Mouse (Mus musculus) bone marrow, adult 2 months (tissue): ENCODE results near the gene Lmtk2. TPM values are rescaled to one million over a fixed set of nuclear protein-coding genes. Genes with fewer than 3 reads are reported as not detected.

ENCODE experiments used
- H3K27ac ChIP-seq: fragments of 200-500 bp; 2 replicates; pipeline ENCODE4 v1.5.1; 2012; ENCODE audit warnings: low read depth, mild to moderate bottlenecking, control low read depth, inconsistent platforms, low read length; ENCODE audit not compliant: control insufficient read depth, poor library complexity, insufficient read depth
- H3K4me1 ChIP-seq: fragments of 200-500 bp; 2 replicates; pipeline ENCODE4 v1.6.1; 2011; ENCODE audit warnings: low read length; ENCODE audit not compliant: control insufficient read depth, insufficient read depth
- H3K4me3 ChIP-seq: fragments of 200-500 bp; replicated peaks from 2 replicates; pipeline ENCODE3; 2011; ENCODE audit warnings: mild to moderate bottlenecking, low read depth, low read length, control low read depth; ENCODE audit not compliant: control insufficient read depth
- CTCF ChIP-seq: fragments of 200-500 bp; IDR thresholded peaks from 2 replicates; pipeline ENCODE4 v1.5.1; 2011; ENCODE audit warnings: low read length, control low read depth; ENCODE audit not compliant: control insufficient read depth, insufficient read depth
- POLR2A ChIP-seq: fragments of 200-500 bp; IDR thresholded peaks from 2 replicates; pipeline ENCODE4 v1.6.1; 2011; ENCODE audit warnings: low read depth, mild to moderate bottlenecking, control low read depth, low read length, borderline replicate concordance; ENCODE audit not compliant: control insufficient read depth
- WGBS: fragments of 180-500 bp; shearing (Covaris S2); methylation state at CpG from one replicate; pipeline ENCODE4 v1.1.7; 2018; 5-methylcytosine and 5-hydroxymethylcytosine counted together
- polyA plus RNA-seq: library from polyadenylated mRNA; stranded (reverse); fragments of >200 nt; gene quantifications from 2 replicates; pipeline ENCODE4 v1.2.4, GENCODE M21; 2011; ENCODE audit warnings: low replicate concordance; ENCODE audit not compliant: missing spikeins, insufficient read depth, insufficient read length

Lmtk2 gene
- polyA plus RNA-seq, 1 experiment, result 5.5 TPM

DNA sequence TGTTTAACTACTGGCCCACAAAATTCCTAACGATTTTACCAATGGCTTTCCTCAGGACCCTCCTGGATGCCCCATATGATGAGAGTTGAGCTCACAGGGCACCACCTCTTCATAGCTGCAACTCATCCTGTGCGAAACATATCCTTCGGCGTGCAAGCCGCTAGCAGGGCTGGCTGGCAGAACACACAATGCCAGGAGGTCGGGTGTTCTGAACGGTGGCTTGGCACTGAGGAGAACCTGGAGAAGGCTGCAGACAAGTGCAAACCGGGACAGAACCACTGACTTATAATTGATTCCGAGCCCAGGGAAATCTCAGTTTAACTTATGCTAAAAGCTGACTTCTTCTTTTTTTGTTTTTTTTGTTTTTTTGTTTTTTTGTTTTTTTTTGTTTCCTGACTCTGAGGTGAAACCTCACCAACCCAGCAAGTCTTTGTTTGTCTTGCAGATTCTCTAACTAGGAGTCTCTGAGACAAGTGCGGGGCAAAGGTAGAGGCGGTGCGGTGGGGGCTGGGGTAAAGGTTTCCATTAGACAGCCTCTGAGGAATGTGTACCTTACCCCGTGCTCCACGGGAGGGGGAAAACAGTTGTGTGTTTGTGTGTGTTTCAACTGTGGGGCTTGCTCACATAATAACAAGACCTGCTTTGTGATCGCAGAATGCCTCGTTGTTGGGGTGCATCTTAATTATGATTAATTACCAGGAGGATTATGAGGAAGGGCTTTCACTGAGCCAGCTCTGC is 2.2 kb upstream of the Lmtk2 start:
- Histone ChIP-seq H3K4me3 (no peak overlapping the region), H3K27ac (no peak overlapping the region), H3K4me1 (no peaks in the 10 kb centered on the region; the same call in 1 of the 2 replicates)
- TF ChIP-seq POLR2A, result no peak
- no peak for TF ChIP-seq CTCF
- 67% methylated on average over 16 of the region's 16 CpGs for WGBS

DNA sequence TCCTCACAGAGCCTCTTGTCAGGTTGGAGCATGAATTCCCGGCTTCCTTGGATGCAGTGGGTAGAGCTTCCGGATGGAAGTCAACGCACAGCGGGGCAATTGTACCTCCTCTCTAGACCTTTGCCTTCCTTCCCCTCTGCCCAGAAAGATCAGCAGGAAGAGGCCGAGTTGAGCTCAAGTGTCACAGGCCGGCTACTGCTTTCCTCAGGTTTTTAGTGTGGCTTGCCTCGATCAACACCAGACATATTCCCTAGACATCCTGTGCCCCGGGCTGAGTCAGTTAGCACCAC is 1.7 kb upstream of the Lmtk2 start:
- TF ChIP-seq CTCF (no peak), POLR2A (no peak)
- 38% methylated on average over 8 of the region's 8 CpGs for WGBS
- H3K4me1 ChIP-seq, result peaks cover 3% of the 10 kb centered on the region; the same call in 1 of the 2 replicates
- no peak overlapping the region for H3K27ac ChIP-seq
- no peak overlapping the region for H3K4me3 ChIP-seq

DNA sequence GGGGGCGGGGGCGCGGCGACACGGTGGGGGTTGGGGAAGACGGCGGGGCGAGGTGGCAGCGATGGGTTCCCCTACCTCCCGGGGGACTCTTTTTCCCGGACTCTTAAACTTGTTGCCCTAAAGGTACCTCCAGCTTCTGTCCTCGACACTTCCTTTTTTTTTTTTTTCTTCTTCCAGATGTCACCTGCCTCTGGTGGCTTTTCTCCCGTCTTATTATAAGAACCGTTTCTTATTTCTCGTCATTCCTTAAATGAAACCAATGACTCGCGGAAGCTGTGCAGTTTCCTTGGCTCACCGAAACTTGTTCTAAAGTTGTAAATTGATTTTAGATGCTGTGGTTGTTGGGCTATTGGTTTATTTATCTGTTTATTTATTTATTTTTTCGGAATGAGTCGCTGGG is 712 bp downstream of the Lmtk2 start:
- peaks cover 4% of the 10 kb centered on the region; the same call in 1 of the 2 replicates for H3K4me1 ChIP-seq
- no peak overlapping the region for H3K27ac ChIP-seq
- TF ChIP-seq POLR2A (no peak), CTCF (no peak)
- under 1% methylated on average over 20 of the region's 20 CpGs for WGBS
- H3K4me3 ChIP-seq, result peak overlapping the region; percentile 95

DNA sequence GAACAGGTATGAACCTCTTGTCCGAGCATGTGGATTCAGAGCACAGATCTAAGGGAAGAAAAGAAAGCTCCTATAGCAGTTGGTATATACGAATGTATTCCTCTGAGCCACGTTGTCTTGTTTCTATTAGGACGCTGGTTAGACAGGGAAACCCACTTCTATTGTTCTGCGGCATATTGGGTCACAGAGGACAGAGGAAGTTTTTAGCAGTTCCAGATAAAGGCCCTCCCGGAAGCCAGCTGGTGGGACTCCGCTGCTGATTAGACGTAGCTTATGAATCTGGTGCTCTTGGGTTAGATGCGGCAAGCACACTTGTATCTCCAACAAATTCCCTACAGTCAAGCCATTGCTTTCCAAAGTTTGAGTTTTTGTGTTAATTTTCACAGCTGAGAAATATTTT is 4.8 kb downstream of the Lmtk2 start:
- Histone ChIP-seq H3K4me1 (peaks cover 7% of the 10 kb centered on the region), H3K4me3 (no peak overlapping the region), H3K27ac (no peak overlapping the region)
- TF ChIP-seq POLR2A (no peak), CTCF (no peak)
- WGBS, result 18% methylated on average over 9 of the region's 9 CpGs

DNA sequence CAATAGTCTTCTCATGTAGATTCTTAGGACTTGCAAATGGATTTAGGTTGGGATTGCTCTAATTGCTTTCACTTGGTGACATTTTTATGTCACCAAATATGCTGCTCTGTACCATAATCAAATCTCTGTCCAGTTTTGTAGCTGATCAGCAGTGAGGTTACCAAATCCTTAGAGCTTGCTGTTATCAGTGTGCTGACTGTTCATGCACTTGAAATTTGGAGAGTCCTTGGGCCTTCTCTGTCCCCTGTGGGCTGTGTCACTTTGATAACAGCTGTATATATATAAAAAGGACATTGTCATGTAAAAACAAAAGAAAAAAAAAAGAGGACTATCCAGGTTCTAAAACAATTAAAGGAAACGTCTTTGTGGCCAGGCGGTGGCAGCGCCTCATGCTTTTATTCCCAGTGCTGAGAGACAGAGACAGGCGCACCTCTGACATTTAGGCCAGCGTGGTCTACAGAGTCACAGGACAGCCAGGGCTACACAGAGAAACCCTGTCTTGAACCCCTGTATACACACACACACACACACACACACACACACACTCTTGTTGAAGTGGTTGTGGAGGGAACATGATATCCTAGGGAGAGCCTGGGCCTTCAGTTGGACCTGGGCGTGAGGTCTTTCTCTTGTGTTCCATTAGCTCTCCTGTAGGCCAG is 5.4 kb downstream of the Lmtk2 start:
- 69% methylated on average over 6 of the region's 6 CpGs for WGBS
- no peak overlapping the region for H3K27ac ChIP-seq
- TF ChIP-seq POLR2A (no peak), CTCF (no peak)
- peaks cover 8% of the 10 kb centered on the region for H3K4me1 ChIP-seq
- H3K4me3 ChIP-seq, result no peak overlapping the region

DNA sequence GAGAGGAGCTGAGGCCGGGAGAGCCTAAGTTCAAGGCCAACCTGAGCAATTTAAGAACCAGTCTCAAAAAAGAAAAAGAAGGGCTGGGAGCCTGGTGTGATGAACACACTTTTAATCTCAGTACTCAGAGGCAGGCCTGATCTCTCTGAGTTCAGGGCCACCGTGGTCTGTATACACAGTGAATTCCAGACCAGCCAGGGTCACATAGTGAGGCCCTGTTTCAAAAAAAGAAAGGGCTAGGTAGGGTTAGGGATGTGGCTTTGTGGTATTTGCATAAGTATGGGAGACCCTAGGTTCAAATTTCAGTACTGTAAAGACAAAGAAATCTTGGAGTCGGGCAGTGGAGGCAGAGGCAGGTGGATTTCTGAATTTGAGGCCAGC is 5.9 kb downstream of the Lmtk2 start:
- H3K4me1 ChIP-seq, result peaks cover 8% of the 10 kb centered on the region
- H3K4me3 ChIP-seq, result no peak overlapping the region
- no peak for TF ChIP-seq CTCF
- no peak for TF ChIP-seq POLR2A
- no peak overlapping the region for H3K27ac ChIP-seq
- WGBS, result 72% methylated on average over 3 of the region's 3 CpGs

DNA sequence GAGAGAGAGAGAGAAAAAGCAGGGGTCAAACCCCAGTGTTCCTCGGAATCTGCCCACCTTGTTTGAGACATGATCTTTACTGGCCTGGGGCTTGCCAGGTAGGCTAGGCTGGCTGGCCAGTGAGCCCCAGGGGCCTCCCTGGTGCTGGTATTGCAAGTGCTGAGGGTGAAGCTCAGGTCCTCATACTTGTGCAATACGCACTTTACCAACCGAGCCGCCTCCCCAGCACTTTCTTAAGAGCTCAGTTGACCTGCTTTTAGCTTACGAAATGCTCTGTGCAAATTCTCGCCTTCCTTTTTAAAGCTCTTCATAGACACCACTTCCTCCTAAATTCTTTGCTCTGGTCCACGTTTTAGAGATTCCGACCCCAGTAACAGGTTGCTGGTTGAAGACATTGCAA is 9.0 kb downstream of the Lmtk2 start:
- peaks cover 7% of the 10 kb centered on the region for H3K4me1 ChIP-seq
- 51% methylated on average over 8 of the region's 8 CpGs for WGBS

DNA sequence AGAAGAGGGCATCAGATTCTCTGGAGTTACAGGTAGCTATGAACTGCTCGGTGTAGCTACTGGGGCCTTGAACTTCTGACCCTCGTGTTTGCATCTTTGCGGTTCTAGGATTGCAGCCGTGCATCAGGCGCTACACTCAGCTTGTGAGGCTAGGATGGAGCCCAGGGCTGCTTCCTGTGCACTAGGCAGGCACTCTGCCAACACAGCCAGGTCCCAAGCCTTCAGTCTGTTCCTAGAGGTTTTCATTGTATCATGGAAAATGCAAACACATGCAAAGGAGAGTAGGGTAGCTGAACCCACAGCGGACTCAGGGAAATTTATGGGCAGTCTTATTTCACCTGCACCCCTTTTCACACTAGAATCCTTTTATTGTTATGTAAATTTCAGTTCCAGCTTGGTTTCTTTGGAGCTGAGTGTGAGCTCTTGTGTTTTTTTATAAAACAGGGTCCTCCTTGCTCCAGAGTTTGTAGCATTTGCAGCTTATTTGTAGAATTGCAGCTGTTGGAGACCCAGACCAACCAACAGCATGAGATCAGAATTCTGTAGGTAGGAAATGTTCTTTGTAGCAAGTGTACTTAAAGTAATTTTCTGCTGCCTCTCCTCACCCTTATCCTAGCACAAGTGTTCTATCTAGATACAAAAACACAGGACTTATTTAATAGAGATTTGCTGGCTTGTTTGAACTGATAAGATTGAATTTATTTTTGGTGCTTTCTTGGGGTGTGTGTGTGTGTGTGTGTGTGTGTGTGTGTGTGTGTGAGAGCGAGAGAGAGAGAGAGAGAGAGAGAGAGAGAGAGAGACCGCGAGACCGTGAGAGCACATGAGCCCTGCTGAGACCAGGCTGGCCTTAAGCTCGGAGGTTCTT is 12.6 kb downstream of the Lmtk2 start:
- TF ChIP-seq CTCF, result no peak
- TF ChIP-seq POLR2A, result no peak
- 84% methylated on average over 11 of the region's 11 CpGs for WGBS
- peaks cover 7% of the 10 kb centered on the region for H3K4me1 ChIP-seq

More for the DNA sequence above, 9.0 kb downstream of the Lmtk2 start:
- TF ChIP-seq POLR2A (no peak), CTCF (no peak)
- Histone ChIP-seq H3K4me3 (no peak overlapping the region), H3K27ac (peak overlapping the region; percentile 52)

More for the DNA sequence above, 12.6 kb downstream of the Lmtk2 start:
- H3K27ac ChIP-seq, result no peak overlapping the region
- no peak overlapping the region for H3K4me3 ChIP-seq
